Mouse (Mus musculus) embryonic fibroblast, embryonic 13.5 days (primary cell): ENCODE measurements around the gene Pcp2.

Experiments used
- CTCF ChIP-seq: IDR thresholded peaks from 2 replicates; pipeline ENCODE4 v1.5.1; 2011; ENCODE audit warnings: mild to moderate bottlenecking, control low read depth, low read length, moderate library complexity, borderline replicate concordance; ENCODE audit not compliant: insufficient read depth
- POLR2A ChIP-seq: IDR thresholded peaks from 2 replicates; pipeline ENCODE4 v1.6.1; 2011; ENCODE audit warnings: low read depth, mild to moderate bottlenecking, control low read depth, low read length, moderate library complexity

- TF ChIP-seq CTCF (peak; percentile 98), POLR2A (peak; percentile 79)
Measured at GRCm38 (mm10) chr8:3671980-3672491, 46.7 kb upstream of the Pcp2 start, which contains the start of gene Fcor.
